ENCODE assay signal across 8 mouse cellular contexts in the genomic region with DNA sequence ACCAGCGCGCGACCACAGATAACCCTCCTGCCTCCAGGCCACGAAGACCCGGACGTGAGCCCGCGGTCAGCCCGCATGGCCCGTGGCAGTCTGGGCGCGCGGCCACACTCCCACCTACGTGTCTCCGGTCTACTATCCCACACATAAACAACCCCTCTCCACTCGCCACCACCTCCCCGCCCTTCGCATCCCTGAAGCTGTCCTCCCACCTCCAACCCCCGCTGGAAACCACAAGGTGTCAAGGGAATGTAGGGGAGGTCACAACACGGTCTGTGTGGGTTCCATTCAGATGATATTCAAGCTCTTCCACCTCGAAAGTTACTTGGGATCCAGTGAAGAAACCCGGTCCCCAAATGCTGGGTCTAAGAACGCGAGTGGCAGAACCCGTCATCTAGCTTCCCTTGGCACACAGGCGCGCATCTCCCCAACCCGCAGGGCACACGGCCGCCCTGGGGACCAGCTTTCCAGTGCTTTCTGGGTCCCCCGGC. TPM values are rescaled to one million over a fixed set of nuclear protein-coding genes. Genes with fewer than 3 reads are reported as not detected.
A peak's percentile ranks its signal among the peaks of the same experiment; 100 is the strongest.
DNase-seq lines count a peak whose midpoint lies in the region; ATAC-seq and TF ChIP-seq lines count a peak whose summit lies in the region.

No protein-coding gene starts in this region.

- no peaks in the 10 kb centered on the region for H3K9me3 ChIP-seq in heart, postnatal 0 days (replicated peaks; ENCODE audit: control insufficient read depth, low read length)
- H3K9me3 ChIP-seq in liver, embryonic 12.5 days (replicated peaks) = no peaks in the 10 kb centered on the region

- ATAC-seq in heart, postnatal 0 days (ENCODE audit: insufficient read depth, low read depth) = no peak
- ATAC-seq in liver, embryonic 12.5 days = no peak
- ATAC-seq in erythroid progenitor cell, adult 5-6 weeks (replicated peaks; ENCODE audit: low FRiP score, poor library complexity, severe bottlenecking) = no peak

- DNase-seq in gastrocnemius, adult 18-20 months (ENCODE audit: low spot score) = peak; percentile 21
- no peak for DNase-seq in gastrocnemius, postnatal 10 days
- peak; percentile 17 for DNase-seq in ES-CJ7 (ENCODE audit: low read depth, low spot score)
- peak; percentile 61 for DNase-seq in embryo, embryonic 9.5 days (ENCODE audit: extremely low spot score)
- no peak for DNase-seq in heart, postnatal 0 days (ENCODE audit: low spot score)
- peak; percentile 55 for DNase-seq in retina, postnatal 1 day

- peaks cover 20% of the 10 kb centered on the region for H3K4me1 ChIP-seq in heart, postnatal 0 days (ENCODE audit: control insufficient read depth, insufficient read depth)
- H3K4me1 ChIP-seq in liver, embryonic 12.5 days = 0 out of 2 replicates have a peak, but pooled peaks cover 10% of the 10 kb centered on the region

- peak overlapping the region; percentile 56 for H3K4me3 ChIP-seq in heart, postnatal 0 days (ENCODE audit: low read depth, low read length)
- peak overlapping the region; percentile 55 for H3K4me3 ChIP-seq in liver, embryonic 12.5 days

- H3K36me3 ChIP-seq in heart, postnatal 0 days (replicated peaks; ENCODE audit: control insufficient read depth, insufficient read depth, low read length) = no peaks in the 10 kb centered on the region
- H3K36me3 ChIP-seq in liver, embryonic 12.5 days = no peaks in the 10 kb centered on the region

- H3K4me2 ChIP-seq in heart, postnatal 0 days (ENCODE audit: low read depth, low read length) = peak overlapping the region; percentile 94
- H3K4me2 ChIP-seq in liver, embryonic 12.5 days = peak overlapping the region; percentile 72

- WGBS in heart, postnatal 0 days = under 1% methylated on average over 30 of the region's 31 CpGs
- WGBS in liver, embryonic 12.5 days (ENCODE audit: insufficient replicate concordance) = 2% methylated on average over 31 of the region's 31 CpGs

- no peak overlapping the region for H3K27ac ChIP-seq in heart, postnatal 0 days (ENCODE audit: low read depth)
- H3K27ac ChIP-seq in liver, embryonic 12.5 days = no peak overlapping the region

- no peak for TF ChIP-seq EP300 in heart, postnatal 0 days (IDR thresholded peaks at IDR 0.05; ENCODE audit: low read depth)

- peaks cover 73% of the 10 kb centered on the region for H3K27me3 ChIP-seq in heart, postnatal 0 days (ENCODE audit: control insufficient read depth, insufficient read depth, low read length)
- H3K27me3 ChIP-seq in liver, embryonic 12.5 days (replicated peaks) = peaks cover 78% of the 10 kb centered on the region

- no peak for TF ChIP-seq CTCF in heart, postnatal 0 days (IDR thresholded peaks at IDR 0.05; ENCODE audit: low read depth)

- peak overlapping the region; percentile 40; the same call in 1 of the 2 replicates for H3K9ac ChIP-seq in heart, postnatal 0 days (replicated peaks; ENCODE audit: low read depth, low read length)
- no peak overlapping the region for H3K9ac ChIP-seq in liver, embryonic 12.5 days

RNA-seq across cellular contexts. Expression of a gene that starts 1.2 kb away (rescaled TPM):
- total RNA-seq in gastrocnemius, adult 18-20 months (2021) = 1 to 10 TPM; 1.9 to 3.4 TPM
- total RNA-seq in gastrocnemius, postnatal 10 days (2021) = 1 to 10 TPM; 4.5 to 5.4 TPM
- total RNA-seq in heart, postnatal 0 days (2014; rRNA removed; ENCODE audit: low replicate concordance) = 0.11 and 2.1 TPM in 2 replicates
- polyA plus RNA-seq in heart, postnatal 0 days (2015; fragmentation: Nextera tagmentation; extraction: Ambion mirVana) = 0.04 and 0.05 TPM in 2 replicates
- 0.25 and 0.31 TPM in 2 replicates for polyA plus RNA-seq in liver, embryonic 12.5 days (2016; fragmentation: Nextera tagmentation; extraction: Ambion mirVana)
- total RNA-seq in erythroid progenitor cell, adult 5-6 weeks (2015; ENCODE audit: low replicate concordance) = not detected in 2 replicates
- total RNA-seq in erythroid progenitor cell, adult 5-6 weeks (2017; ENCODE audit: low replicate concordance) = not detected in 2 replicates

Comparison
In these comparisons a context has a peak if more than half of its experiments do, and no peak if none do; other contexts are left out.
1. DNase-seq: peak in gastrocnemius, adult 18-20 months (single experiment), ES-CJ7 (single experiment), embryo, embryonic 9.5 days (single experiment) and retina, postnatal 1 day (single experiment); none in gastrocnemius, postnatal 10 days (single experiment) and heart, postnatal 0 days (single experiment).